Mouse (Mus musculus) kidney, adult 9 months (tissue): Measurements from ENCODE around the gene Dkk3.

Experiments
- DNase-seq: peaks from one replicate; pipeline ENCODE4 v3.0.0; 2022

Gene Dkk3

DNA sequence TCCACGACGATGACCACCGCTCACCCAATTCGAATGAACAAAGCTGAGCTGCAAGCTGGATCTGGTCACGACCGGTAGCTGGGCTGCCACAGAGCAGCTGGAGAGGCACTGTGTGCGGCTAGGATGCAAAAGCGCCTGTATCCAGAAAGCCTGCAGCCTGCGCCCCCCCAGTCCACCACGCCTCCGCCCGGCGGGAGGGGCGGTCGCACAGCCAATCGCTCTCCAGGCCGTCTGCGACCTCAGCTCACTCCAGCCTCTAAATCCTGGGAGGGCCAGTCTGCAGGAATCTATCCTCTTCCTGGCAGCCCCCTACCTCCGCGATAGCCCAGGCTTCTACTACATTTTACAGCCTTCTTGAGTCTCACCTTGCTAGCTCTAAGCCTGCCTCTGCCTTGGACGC is at the start of gene Dkk3:
Gene Dkk3 (minus strand): TSS at position 116 of the 400 bp plus-strand sequence.
- DNase-seq: no peak

DNA sequence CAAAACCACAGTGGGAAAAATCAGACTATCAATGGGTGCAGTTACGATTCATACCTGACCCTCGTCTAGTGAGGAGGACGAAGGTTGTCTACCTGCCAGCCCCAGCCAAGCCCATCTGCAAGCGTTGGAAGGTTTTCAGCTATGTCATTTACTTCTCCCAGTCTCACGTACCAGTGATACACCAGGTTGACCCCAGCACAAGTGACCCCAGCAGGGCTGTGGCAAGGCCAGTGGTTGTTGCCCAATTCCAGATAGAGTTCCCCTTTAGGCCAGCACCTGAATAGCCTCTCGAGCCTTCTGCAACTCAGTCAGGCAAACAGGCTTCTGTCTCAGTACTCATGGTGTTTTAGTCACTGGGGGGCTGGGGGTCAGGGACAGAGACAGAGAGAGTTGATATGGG is 48.9 kb upstream of the Dkk3 start:
- DNase-seq: no peak

DNA sequence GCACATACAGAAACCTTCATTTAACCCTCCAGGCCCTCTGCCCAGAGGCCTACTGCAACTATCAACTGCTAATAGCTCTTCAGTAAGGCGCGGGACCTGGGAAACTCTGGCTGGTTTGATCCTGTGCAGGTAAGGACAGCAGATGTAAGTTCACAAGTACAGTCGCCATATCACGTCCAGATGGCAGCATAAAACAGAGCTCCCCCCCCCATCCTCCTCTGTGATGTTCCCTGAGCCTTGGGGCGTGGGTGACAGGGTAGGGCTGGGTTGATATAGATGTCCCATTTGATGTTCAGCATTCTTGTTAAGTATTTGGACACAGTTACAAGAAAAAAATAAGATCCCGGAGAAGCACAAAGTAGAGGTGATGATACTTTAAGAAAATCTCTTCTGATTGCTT is 46.7 kb upstream of the Dkk3 start:
- DNase-seq: no peak

DNA sequence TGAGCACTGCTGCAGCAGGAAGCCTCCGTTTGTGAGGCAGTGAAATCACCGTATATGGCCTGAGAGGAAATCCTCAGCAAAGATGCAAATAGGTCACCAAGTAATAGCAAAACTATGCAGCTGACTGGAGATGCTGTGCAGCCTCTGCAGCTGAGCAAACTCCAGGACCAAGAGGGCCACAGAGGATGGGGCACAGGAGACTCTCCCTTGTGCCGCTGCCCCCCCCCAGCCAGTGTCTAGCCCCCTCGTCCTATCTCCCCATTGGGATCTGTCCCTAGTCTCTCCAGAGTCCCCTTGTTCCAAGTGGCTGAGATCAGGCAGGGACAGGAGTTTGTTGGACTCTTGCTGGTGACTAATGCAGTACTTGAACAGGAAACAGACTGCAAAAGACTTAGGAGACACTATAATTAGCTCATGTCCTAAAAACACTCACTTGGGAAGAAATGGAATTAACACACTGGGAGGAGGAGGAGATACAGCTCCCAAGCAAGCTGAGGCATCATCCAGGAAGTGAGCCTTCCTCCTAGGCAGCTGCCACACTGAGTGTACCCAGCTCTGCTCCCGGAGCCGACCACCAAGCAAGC is 45.6 kb upstream of the Dkk3 start:
- no peak for DNase-seq

DNA sequence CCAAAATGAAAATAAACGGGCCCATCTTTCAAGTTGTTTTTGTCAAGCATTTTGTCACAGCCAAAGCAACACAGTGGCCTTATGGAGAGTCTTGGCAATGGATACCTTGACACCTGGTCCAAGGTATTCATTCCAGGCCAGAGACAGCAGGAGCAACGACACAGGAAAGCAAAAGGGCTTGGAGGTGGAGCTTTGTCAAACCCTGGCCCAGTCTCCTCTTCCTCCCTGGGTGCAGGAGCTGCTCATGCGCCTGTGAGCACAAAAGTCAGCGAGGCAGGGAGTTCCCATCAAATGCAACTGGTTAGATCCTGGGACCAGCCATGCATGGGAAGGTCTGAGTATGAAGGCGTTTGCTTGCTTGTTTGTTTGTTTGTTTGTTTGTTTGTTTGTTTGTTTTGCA is 45.1 kb upstream of the Dkk3 start:
- DNase-seq: no peak

DNA sequence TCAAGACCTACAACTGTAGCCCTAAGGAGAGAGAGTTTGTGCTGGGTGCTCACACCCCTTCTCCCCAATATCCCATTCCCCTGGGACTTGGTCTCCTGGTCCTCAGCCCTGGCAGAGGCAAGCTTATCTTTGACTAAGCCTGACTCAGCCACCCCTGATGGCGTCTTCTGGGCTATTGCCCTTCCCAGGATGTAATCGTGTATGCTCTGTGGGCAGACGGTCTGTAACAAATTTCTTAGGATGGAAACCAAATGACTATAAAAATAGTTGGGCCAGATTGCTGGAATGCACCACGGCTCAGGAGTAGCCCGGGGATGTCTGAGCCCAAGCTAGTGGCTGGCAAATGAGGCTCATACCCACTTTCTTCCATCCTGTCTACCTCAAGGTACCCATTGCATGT is 44.0 kb upstream of the Dkk3 start:
- DNase-seq: no peak

DNA sequence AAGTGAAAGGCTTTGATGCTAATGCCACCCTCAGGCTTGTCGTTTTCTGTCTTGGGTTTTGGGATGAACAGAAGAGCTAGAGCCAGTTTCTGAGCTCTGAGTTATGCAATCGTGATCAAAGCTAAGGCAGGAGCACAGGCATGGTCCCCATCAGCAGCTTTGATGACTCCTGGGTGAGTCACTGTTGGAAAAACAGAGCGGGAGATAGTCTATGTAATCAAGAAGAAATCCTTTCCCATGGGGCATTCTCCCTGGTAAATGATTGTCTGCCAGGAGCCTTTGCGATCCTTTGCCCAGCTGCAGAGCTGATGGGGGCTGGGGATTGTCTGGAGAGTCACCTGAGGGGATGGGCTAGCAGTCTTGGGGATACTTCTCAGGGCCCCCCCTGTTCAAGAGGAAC is 43.3 kb upstream of the Dkk3 start:
- no peak for DNase-seq

DNA sequence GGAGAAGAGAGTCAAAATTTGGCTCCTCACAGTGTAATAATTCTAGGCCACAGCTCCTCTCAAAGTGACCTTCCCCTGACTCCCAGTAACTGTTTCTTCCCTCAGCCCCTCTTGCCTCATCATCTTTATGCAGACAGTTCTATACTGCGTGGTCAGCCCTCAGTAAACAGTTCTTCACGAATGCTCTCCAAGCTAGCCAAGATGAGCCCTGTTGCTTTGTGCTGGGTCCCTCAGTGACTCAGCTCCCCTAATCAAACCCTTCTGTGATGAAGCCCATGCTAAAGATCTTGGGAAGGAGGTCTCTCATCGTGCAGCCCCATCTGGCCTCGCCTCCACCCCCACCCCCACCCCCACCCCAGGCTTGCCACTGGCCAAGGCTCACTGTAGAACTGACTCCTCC is 41.9 kb upstream of the Dkk3 start:
- DNase-seq: no peak

DNA sequence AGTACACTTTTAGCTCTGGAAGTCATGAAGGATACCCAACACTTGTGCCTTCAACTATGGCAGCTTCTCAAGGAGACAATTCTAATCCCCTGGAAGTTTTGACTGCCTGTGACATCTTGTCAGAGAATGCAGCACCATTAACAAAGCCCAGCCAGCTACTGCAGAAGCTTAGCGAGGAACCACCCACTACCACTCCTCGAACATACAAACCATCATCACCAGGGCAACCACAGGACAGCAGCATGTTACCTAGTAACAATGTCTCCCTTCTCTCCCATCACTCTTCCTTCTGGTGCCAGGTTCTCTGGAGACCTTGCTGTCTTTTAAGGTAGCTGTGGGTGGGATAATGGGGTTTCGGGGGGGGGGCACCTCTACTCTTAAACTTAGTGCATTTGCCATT is 40.5 kb upstream of the Dkk3 start:
- no peak for DNase-seq

DNA sequence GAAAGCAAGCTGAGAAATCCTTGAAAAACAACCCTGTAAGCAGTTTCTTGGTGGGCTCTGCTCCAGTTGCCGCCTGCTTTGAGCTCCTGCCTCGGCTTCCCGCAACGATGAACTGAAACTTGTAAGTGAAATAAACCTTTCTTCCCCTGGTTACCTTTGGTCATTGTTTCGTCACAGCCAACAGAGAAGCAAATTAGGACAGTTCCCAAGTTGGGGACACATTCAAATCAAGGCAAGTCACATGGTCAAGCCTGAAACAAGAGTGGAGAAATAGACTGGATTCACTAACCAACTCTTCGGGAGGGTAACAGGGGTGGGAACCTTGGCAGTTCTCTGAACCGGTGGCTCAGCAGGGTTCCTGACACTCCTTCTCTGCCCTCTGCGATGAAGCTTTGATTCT is 38.6 kb upstream of the Dkk3 start:
- no peak for DNase-seq

DNA sequence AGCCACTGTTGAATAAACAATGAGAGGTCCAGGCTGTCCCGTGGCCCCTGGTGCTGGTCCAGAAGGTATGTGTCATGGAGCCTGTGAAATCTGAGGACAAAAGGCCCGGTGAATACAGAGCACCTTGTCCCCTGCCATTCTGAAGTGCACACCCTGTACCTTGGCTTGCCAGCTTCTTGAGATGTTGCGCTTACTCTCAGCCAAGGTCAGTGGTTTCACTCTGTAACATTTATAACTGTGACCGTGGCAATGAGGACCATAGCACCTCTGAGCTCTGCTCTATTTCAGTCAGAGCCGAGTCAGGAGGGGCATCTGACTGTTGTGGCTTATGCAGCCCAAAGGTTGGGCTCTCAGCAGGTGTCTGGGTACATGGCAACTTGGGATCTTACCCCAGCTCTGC is 35.4 kb upstream of the Dkk3 start:
- no peak for DNase-seq

DNA sequence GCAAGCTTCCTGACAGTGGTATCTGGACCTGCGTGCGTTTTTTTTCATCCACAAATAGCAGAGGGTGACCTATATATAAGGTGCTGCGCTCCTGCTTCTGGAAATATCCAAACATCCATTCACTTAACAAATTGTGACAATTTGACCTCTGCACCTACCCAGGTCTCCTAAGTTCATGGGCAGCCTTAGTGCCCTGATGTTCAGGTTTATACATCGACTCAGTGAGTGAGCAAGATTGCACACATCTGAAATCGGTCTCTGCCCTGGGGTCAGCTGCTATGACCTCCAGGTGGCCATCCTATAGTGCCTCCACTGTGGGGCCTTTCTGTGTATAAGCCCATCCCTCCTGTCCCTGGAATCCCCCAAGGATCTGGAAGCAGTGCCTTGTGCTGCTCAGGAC is 33.9 kb upstream of the Dkk3 start:
- no peak for DNase-seq

DNA sequence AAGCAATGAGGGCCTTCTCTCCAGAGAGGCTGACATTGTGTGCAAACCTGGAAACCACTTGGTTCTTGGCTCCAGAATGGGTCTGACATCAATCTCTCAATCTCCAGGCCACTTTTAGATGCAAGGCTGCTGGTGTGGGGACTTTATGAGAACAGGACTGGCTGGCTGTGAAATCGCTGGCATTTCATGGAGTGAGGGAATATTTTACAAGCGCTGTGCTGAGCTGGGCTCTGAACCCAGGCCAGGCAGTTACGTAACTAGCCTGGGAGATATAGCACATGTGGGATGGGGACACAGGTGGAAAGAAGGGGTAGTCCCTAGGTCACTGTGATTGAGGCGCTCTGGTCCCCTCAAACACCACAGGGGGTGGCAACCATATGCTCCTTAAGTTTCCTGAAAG is 33.4 kb upstream of the Dkk3 start:
- DNase-seq: no peak

DNA sequence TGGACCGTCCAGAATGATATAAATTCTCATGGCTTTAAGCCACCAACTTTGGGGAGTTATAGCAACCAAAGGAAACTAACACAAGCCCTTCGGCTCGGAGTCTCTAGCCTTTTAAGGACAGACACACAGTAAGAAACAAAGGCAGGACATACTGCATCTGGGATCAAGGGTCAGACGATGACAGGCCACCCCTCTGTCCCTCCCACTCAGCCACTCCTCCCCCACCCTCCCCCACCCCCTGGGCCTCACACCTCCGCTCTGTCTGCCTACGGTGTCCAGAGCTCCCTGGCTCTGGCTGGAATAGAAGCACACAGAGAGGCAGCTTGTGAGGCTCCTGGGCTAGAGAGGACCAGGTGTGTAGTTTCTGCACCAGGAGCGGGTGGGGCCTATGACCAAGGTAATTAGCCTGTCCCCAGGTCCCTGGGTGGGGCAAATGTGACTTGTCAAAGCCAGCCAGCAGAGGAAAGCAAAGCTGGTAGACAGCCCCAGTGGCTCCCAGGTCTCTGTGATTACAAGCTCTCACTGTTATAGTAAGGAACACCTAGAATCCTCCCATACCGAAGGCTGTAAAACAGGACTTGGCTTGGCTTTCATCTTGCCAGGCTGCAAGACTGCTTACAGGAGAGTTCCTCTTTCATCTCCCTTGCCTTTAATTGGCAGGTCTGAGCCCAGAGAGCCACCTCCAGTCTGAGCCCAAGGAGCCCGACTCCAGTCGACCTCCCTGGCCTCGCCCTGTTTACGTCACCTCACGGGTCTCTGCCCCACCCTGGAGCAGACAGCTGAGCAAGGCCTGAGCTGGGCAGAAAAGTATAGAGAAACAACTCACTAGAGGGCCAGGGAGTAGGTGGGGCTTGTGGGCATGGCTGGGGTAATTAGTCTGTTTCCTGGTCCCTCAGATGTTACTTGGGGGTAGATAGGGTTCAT is 28.9 kb upstream of the Dkk3 start:
- no peak for DNase-seq

DNA sequence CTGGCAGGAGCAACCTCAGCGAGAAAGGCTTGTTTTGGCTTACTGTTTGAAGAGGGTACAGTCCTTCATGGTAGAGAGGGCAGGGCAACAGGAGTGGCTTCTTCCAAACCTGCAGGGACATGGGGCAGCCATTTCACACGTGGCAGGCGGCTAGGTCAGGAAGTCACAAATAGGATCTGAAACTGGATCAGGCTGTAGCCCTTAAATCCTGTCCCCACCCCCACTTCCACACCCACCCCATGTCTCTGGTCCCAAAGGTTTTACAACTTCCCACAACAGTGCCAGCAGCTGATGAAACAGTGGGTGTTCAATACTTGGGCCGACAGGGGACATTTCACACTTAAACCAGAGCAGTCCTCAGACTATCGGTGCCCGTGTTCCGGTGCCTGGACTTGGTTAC is 28.0 kb upstream of the Dkk3 start:
- DNase-seq: no peak

DNA sequence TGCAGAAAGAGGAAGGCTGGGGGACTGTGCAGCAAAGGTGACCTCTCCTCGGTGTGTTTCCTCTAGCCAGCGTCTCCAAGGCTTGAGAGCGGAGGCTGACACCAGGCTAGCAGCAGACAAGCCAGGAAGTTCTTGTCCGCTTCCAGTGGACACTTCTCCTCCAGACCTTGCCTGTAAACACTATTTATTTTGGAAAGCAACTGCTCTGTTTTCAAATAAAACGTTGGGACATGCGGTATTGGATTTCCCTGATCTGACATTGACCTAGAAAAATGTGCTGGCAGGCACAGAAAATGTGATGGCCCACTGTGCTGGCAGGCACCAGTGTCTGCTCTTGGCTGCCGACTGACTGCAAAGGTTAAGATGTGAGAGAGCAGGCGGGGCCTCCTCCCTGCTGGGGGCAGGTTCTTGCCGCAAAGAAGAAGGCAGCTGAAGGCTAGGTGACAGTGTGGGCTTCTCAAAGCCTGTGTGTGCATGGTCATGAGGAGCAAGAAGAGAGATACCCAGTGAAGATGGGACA is 26.4 kb upstream of the Dkk3 start:
- peak; percentile 72 for DNase-seq

DNA sequence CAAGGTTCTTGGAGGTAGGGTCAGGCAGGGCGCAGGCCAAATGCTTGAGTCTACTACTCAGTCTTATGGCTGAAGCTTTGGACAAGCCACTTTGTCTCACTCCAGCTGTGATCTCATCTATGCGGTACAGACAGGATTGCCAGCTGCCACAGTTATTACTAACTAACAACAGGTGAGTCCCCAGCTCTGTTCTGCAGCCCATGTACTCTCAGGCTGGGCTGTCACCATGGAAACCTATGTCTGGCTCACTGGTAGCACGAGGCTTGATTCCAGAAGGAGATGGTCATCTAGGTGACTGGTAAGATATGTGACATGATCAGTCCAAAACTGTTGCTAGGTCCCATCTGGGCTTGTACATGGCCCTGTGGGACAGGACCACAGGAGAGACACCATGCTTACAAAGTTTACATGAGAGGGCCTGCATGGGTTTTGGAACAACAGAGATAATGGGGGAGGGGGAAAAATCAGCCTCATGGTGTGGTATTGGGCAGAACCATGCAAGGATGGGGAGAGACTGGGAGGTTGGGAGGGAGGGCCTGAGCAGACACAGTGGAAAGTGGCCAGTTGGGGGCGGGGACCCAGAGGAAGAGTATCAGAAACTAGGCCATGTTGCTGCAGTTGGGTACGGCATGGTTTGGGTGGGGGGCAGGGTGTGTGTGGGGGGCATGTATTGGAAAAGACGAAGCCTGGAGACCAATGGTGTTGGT is 25.8 kb upstream of the Dkk3 start:
- no peak for DNase-seq

DNA sequence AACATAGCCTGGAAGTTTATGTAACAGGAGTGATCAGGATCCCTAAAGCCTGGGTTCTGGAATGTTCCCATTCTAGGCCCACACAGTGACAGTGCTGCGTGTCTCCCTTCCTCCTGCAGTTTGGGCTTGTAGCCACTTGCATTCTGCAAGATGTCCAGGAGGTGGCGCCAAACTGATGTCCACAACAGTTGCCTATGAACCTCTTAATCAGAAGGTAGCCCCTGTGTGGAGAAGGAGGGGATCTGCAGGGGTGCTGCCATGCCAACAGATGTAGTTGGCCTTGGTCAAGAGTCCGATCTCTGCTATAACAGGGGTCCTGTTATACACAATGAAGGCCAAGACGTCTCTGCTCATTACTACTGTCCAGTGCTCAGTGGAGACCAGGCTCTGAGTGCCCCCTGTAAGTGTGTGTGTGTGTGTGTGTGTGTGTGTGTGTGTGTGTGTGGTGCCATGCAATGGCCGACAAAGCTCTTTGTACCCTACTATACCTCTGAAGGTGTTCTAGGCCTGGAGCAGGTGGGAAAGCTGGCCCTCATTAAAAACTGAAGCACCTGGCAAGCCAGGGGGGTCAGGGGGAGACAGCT is 24.5 kb upstream of the Dkk3 start:
- peak; percentile 91 for DNase-seq

DNA sequence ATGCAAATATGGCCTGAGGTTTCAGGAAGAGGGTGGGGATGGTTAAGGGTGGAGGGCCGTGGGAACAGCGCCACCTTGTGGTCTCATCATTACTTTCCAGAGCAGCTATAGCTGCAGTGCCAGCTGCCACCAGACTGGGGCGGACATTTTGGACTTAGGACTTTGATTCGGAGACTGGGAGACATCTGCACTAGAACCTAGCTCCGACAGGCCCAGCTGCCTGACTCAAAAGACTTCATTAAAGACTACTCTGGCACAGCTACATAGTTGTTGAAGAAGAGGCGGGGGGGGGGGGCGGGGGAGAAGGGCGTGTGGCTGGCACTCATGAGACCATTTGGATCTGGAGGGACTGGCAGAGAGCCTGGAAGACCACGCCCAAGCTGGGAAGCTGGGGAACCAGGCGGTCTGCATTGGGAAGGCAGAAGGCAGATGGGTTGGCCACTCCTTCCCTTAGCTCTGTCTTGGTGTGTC is 21.4 kb upstream of the Dkk3 start:
- DNase-seq: peak; percentile 87

DNA sequence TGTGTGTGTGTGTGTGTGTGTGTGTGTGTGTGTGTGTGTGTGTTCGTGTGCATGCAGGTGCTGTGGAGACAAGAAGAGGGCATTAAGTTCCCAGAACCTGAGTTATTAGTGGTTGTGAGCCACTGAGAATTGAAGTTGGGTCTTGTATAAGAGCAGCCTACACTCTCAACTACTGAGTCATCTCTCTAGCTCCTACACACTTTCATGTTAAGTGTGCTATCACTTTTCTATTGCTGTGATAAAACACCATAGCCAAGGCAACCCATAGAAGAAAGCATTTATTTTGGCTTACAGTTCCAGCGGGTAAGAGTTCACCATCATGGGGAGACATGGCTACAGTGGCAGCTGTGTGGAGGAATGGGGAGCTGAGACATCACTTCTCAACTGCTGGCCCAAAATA is 17.8 kb upstream of the Dkk3 start:
- DNase-seq: no peak

DNA sequence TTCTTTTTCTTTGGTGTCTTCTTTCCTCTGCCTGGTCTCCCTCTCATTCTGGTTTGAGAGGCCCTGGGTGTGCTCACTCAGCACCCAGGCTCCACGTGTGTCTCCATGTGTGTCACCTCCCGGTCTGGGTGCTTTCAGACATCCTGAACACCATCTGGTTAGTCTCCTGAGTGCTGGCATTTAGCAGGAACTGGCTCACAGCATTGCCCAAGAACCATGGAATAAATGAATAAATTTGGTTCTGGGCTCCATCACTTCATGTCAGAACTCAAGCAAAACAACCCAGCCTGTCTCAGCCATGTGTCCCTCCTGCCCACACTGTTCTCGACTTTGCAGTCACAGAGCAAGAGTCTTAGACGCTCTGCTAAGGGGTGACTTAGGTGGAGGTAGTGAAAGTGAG is 13.8 kb upstream of the Dkk3 start:
- DNase-seq: no peak

DNA sequence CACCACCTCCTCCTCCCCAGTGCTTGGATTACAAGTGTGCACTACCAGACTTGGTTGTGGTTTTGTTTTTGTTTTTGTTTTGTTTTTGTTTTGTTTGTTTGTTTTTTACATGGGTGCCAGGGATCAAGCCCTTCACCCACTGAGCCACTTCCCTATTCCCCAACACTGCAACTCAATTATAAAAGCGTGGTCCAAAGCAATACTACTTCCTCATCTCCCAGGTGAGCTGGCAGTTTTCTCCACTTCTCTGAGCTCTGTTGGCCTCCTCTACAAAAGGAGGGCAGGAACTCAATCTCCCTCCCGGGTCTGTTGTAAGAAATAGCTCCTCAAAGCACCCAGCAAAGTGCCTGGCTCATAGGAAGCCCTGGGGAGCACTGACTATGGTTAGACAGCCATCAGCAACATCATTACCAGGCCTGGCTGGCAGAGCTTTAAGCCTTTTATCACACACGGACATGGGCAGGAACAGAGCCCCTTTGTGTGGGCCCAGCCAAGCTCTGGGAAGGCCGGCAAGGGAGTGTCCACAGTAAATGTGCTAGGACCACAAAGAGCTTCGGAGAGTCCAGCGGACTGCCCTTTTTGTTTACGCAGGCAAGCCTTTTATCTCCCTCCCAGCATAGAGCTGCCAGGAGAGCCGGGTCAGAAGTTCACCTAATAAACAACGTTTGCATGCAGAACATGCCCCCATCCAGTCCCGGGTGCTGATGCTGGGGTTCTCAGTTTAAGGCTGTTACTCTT is 11.3 kb upstream of the Dkk3 start:
- no peak for DNase-seq

DNA sequence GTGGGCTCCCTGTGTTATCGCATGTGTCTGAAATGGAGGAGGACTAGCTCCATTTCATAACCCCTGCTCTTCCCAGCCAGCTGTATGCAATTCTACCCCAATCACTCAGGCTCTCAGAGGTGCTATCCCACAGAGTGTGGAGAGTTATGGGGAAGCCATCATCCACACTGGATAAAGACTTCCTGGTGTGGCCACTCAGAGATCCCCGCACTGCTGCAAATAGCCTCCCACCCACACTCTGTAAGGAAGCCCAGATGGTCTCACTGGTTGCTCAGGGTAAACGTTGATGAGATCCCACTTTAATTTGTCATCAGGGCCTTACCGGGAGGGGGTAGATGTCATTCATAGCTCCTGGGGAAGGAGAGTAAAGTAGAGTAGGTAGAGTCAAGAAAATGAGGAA is 6.7 kb upstream of the Dkk3 start:
- no peak for DNase-seq
